Mouse (Mus musculus) MEL (cell line): ENCODE data around the gene 1110008P14Rik. TPM values are rescaled to one million over a fixed set of nuclear protein-coding genes. Genes with fewer than 3 reads are reported as not detected.

ENCODE experiments used
- DNase-seq: peaks from one replicate; pipeline ENCODE4 v3.0.0; 2011; ENCODE audit warnings: low read depth, low spot score
- H3K27ac ChIP-seq: 2 replicates; pipeline ENCODE4 v1.5.1; 2012; ENCODE audit warnings: low read depth, mild to moderate bottlenecking, control low read depth, low read length, moderate library complexity; ENCODE audit not compliant: control insufficient read depth
- H3K27me3 ChIP-seq, 2 experiments: fragments of 150-350 bp in 1 of 2; sonication (generic) in 1 of 2; 2 replicates each; pipeline ENCODE4 v1.6.1; 2012; ENCODE audit warnings: low read length in 2 of 2, mild to moderate bottlenecking in 2 of 2, improper control_type of control experiment in 1 of 2, moderate library complexity in 1 of 2; ENCODE audit not compliant: insufficient read depth in 2 of 2, control insufficient read depth in 1 of 2
- H3K36me3 ChIP-seq, 2 experiments: 2 replicates each; pipeline ENCODE4 v1.6.1; 2012 to 2014; ENCODE audit warnings: low read length in 2 of 2, improper control_type of control experiment in 1 of 2, inconsistent platforms in 1 of 2, mild to moderate bottlenecking in 1 of 2; ENCODE audit not compliant: insufficient read depth in 2 of 2, control insufficient read depth in 1 of 2
- H3K4me1 ChIP-seq, 2 experiments: fragments of 150-350 bp in 1 of 2; sonication (generic) in 1 of 2; 2 replicates each; pipeline ENCODE4 v1.6.1; 2012; ENCODE audit warnings: low read length in 2 of 2, improper control_type of control experiment in 1 of 2, mild to moderate bottlenecking in 1 of 2; ENCODE audit not compliant: insufficient read depth in 2 of 2, control insufficient read depth in 1 of 2
- H3K4me3 ChIP-seq, 2 experiments: fragments of 150-350 bp in 1 of 2; sonication (generic) in 1 of 2; 2 replicates each; pipeline ENCODE4 v1.5.1; 2012; ENCODE audit warnings: low read depth in 2 of 2, low read length in 2 of 2, mild to moderate bottlenecking in 2 of 2, moderate library complexity in 2 of 2, control low read depth in 1 of 2, improper control_type of control experiment in 1 of 2; ENCODE audit not compliant: control insufficient read depth in 1 of 2, insufficient read depth in 1 of 2
- H3K79me2 ChIP-seq: 2 replicates; pipeline ENCODE4 v1.6.1; 2012; ENCODE audit warnings: mild to moderate bottlenecking, low read length, moderate library complexity; ENCODE audit not compliant: control insufficient read depth, poor library complexity, insufficient read depth
- H3K9ac ChIP-seq: 2 replicates; pipeline ENCODE4 v1.6.1; 2012; ENCODE audit warnings: low read depth, mild to moderate bottlenecking, control low read depth, low read length, moderate library complexity; ENCODE audit not compliant: control insufficient read depth, poor library complexity, severe bottlenecking
- H3K9me3 ChIP-seq: fragments of 150-350 bp; sonication (generic); replicated peaks from 2 replicates; pipeline ENCODE4 v1.6.1; 2012; ENCODE audit warnings: mild to moderate bottlenecking, low read length, improper control_type of control experiment, moderate library complexity; ENCODE audit not compliant: insufficient read depth
- CHD1 ChIP-seq: IDR thresholded peaks from 2 replicates; pipeline ENCODE4 v1.6.1; 2012; ENCODE audit warnings: low read depth, mild to moderate bottlenecking, inconsistent platforms, low read length, improper control_type of control experiment
- GABPA ChIP-seq: IDR thresholded peaks from 2 replicates; pipeline ENCODE4 v1.6.1; 2012; ENCODE audit warnings: low read depth, mild to moderate bottlenecking, inconsistent platforms, low read length, improper control_type of control experiment, moderate library complexity
- MAFK ChIP-seq: IDR thresholded peaks from 2 replicates; pipeline ENCODE4 v1.6.1; 2011; ENCODE audit warnings: low read depth, mild to moderate bottlenecking, low read length, improper control_type of control experiment, borderline replicate concordance
- MAZ ChIP-seq: IDR thresholded peaks from 2 replicates; pipeline ENCODE4 v1.6.1; 2012; ENCODE audit warnings: low read depth, mild to moderate bottlenecking, inconsistent platforms, low read length, improper control_type of control experiment
- MYC ChIP-seq: IDR thresholded peaks from 2 replicates; pipeline ENCODE4 v1.6.1; 2011; ENCODE audit warnings: low read depth, mild to moderate bottlenecking, low read length, improper control_type of control experiment, moderate library complexity
- NELFE ChIP-seq: IDR thresholded peaks from 2 replicates; pipeline ENCODE4 v1.6.1; 2011; ENCODE audit warnings: low read depth, low read length, improper control_type of control experiment
- POLR2AphosphoS5 ChIP-seq: IDR thresholded peaks from 2 replicates; pipeline ENCODE4 v1.6.1; 2012; ENCODE audit warnings: low read depth, borderline replicate concordance, mild to moderate bottlenecking, inconsistent platforms, low read length, moderate library complexity, mixed read lengths
- RCOR1 ChIP-seq: IDR thresholded peaks from 2 replicates; pipeline ENCODE4 v1.6.1; 2012; ENCODE audit warnings: low read depth, mild to moderate bottlenecking, inconsistent platforms, low read length, improper control_type of control experiment
- SMC3 ChIP-seq: IDR thresholded peaks from 2 replicates; pipeline ENCODE4 v1.6.1; 2011; ENCODE audit warnings: low read depth, low read length, improper control_type of control experiment
- TAL1 ChIP-seq: IDR thresholded peaks from 2 replicates; pipeline ENCODE4 v1.6.1; 2012; ENCODE audit warnings: mild to moderate bottlenecking, inconsistent platforms, low read length, moderate library complexity, mixed read lengths
- USF1 ChIP-seq: IDR thresholded peaks from 2 replicates; pipeline ENCODE4 v1.6.1; 2014; ENCODE audit warnings: low read depth, mild to moderate bottlenecking, inconsistent platforms, low read length, improper control_type of control experiment, moderate library complexity
- ZC3H11A ChIP-seq: IDR thresholded peaks from 2 replicates; pipeline ENCODE4 v1.6.1; 2012; ENCODE audit warnings: low read depth, mild to moderate bottlenecking, inconsistent platforms, low read length, improper control_type of control experiment
- ZKSCAN1 ChIP-seq: IDR thresholded peaks from 2 replicates; pipeline ENCODE4 v1.6.1; 2012; ENCODE audit warnings: low read depth, mild to moderate bottlenecking, inconsistent platforms, low read length, improper control_type of control experiment, moderate library complexity
- polyA plus RNA-seq, 2 experiments: library from polyadenylated mRNA; stranded (reverse) in 1 of 2; unstranded in 1 of 2; fragments of >175 nt in 1 of 2; fragments of >200 nt in 1 of 2; gene quantifications; 2 replicates each; pipeline versions ENCODE4 v1.2.1 to v1.2.4; 2012; ENCODE audit warnings: low replicate concordance in 2 of 2, low read depth in 1 of 2; ENCODE audit not compliant: insufficient read length in 2 of 2, insufficient read depth in 1 of 2, missing spikeins in 1 of 2
- total RNA-seq: library from RNA; depleted of rRNA; stranded (reverse); fragments of 300-350 nt; gene quantifications from 2 replicates; pipeline ENCODE4 v1.2.3, GENCODE M21; 2012

Gene 1110008P14Rik
- total and polyA plus RNA-seq, 3 experiments = 62.9 to 63.5 TPM; not detected in 1

DNA sequence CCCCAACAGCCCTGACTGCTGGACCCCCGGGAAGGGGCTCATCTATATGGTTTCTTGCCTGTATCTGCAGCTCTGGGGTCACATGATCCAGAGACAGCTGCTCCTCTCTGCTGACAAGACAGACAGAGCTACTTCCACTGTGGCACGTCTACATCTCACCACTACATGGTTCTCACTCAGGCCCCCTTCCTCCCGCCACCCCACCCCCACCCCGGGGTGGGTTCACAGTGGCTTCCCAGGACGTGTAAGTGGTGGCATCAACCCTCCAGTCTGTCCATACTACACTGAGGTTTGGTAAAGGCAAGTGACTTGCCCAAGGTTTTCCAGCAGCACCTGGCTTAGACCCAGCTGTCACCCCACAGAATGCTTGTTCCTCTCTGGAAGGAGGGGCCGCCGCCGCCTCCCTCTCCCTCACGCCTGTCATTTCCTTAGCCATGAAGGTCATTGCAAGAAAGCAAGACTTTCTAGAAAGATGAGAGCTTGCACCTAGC lies 30.2 kb downstream of the 1110008P14Rik start:
- no peak for DNase-seq
- H3K27me3 ChIP-seq = no peaks in the 10 kb centered on the region

DNA sequence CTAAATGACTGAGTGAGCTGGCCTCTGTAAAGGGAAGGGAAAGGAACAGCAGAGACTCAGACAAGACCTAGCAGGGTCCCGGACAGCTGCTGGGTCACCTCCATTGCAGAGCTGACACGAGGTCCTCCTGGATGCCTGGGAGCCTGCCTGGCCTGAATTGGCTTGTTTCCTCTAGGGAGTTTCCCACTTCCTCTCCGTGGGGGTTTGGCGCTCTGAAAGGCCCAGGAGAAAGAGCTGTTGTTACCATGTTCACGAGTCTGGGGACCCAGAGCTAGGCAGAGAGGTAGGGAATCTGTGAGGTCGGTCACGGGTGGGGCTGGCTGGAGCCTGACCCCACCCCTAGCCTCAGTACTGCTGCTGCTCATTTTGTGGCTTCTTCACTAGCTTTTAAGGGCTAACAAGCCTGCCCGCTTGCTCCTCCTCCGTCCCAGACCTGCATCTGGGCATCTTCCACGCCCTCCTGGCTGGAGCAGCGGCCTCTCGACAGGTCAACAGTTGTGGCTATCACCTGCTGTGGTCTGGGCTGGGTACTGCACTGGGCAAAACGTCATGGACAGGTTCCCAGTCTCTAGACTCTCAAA lies 31.2 kb downstream of the 1110008P14Rik start:
- Histone ChIP-seq H3K79me2 (no peaks in the 10 kb centered on the region), H3K9me3 (no peaks in the 10 kb centered on the region), H3K36me3 (peaks cover 0 to 4% of the 10 kb centered on the region in 2 experiments; a peak in 2 of 4 replicates), H3K4me1 (peaks cover 4 to 9% of the 10 kb centered on the region in 2 experiments; a peak in 3 of 4 replicates), H3K27ac (no peak overlapping the region), H3K27me3 (no peaks in the 10 kb centered on the region), H3K4me3 (no peak overlapping the region), H3K9ac (no peak overlapping the region)
- DNase-seq = no peak
- TF ChIP-seq RCOR1 (no peak), GABPA (no peak), POLR2AphosphoS5 (no peak), CHD1 (no peak), MAFK (no peak), ZKSCAN1 (no peak), NELFE (no peak), MAZ (no peak), USF1 (no peak)

More for the DNA sequence above, 30.2 kb downstream of the 1110008P14Rik start:
- no peak overlapping the region for H3K27ac ChIP-seq
- H3K79me2 ChIP-seq = no peaks in the 10 kb centered on the region
- H3K9ac ChIP-seq = no peak overlapping the region
- no peaks in the 10 kb centered on the region for H3K9me3 ChIP-seq
- TF ChIP-seq SMC3 (no peak), USF1 (peak; percentile 40; the same call in 1 of the 2 replicates), MAFK (no peak), ZC3H11A (no peak), MYC (no peak), TAL1 (no peak)
- H3K4me3 ChIP-seq = no peak overlapping the region
- H3K36me3 ChIP-seq = peaks cover 0 to 4% of the 10 kb centered on the region in 2 experiments; a peak in 2 of 4 replicates
- H3K4me1 ChIP-seq = peaks cover 4 to 9% of the 10 kb centered on the region in 2 experiments; a peak in 3 of 4 replicates
